Mouse (Mus musculus) cerebellum, adult 2 months (tissue): ENCODE data around the gene Ccdc124. TPM values are rescaled to one million over a fixed set of nuclear protein-coding genes. Genes with fewer than 3 reads are reported as not detected.

Source experiments
- DNase-seq, 2 experiments: peaks; one replicate each; pipeline ENCODE4 v3.0.0; 2021
- H3K27ac ChIP-seq: fragments of 200-500 bp; 2 replicates; pipeline ENCODE4 v1.5.1; 2012; ENCODE audit warnings: low read length, control low read depth, inconsistent platforms; ENCODE audit not compliant: insufficient read depth
- H3K27me3 ChIP-seq: fragments of 200-500 bp; 2 replicates; pipeline ENCODE4 v1.6.1; 2012; ENCODE audit warnings: inconsistent platforms, mild to moderate bottlenecking, low read length, moderate library complexity; ENCODE audit not compliant: control insufficient read depth, insufficient read depth
- H3K4me1 ChIP-seq: fragments of 200-500 bp; 2 replicates; pipeline ENCODE4 v1.6.1; 2011; ENCODE audit warnings: low read length; ENCODE audit not compliant: control insufficient read depth, insufficient read depth
- H3K4me3 ChIP-seq: fragments of 200-500 bp; replicated peaks from 2 replicates; pipeline ENCODE3; 2011; ENCODE audit warnings: mild to moderate bottlenecking, low read depth, low read length, control low read depth; ENCODE audit not compliant: insufficient read depth
- CTCF ChIP-seq: fragments of 200-500 bp; IDR thresholded peaks from 2 replicates; pipeline ENCODE4 v1.5.1; 2011; ENCODE audit warnings: low read depth, mild to moderate bottlenecking, control low read depth, low read length, moderate library complexity, borderline replicate concordance; ENCODE audit not compliant: insufficient read depth
- POLR2A ChIP-seq: fragments of 200-500 bp; IDR thresholded peaks from 2 replicates; pipeline ENCODE4 v1.6.1; 2011; ENCODE audit warnings: low read length, control low read depth, borderline replicate concordance; ENCODE audit not compliant: insufficient read depth
- WGBS: fragments of 180-500 bp; shearing (Covaris S2); methylation state at CpG from one replicate; pipeline ENCODE4 v1.1.7; 2018; 5-methylcytosine and 5-hydroxymethylcytosine counted together
- polyA plus RNA-seq: library from polyadenylated mRNA; depleted of rRNA; stranded (reverse); fragments of >200 nt; gene quantifications from 2 replicates; pipeline ENCODE4 v1.2.3, GENCODE M21; 2012

Ccdc124 gene
- polyA plus RNA-seq, 1 experiment = 145 TPM

- peaks cover 5% of the 10 kb centered on the region for H3K4me1 ChIP-seq
- H3K27ac ChIP-seq = no peak overlapping the region
- TF ChIP-seq POLR2A (no peak), CTCF (peak; percentile 92)
- WGBS = 36% methylated on average over 22 of the region's 22 CpGs
- no peaks in the 10 kb centered on the region for H3K27me3 ChIP-seq
- no peak overlapping the region for H3K4me3 ChIP-seq
- DNase-seq = peak; percentile 76 to 91
These were observed 32.3 kb downstream of the Ccdc124 start for GRCm38 (mm10) chr8:70841147-70842072.

- DNase-seq = peak in 1 of 2 experiments; percentile 28
- 55% methylated on average over 10 of the region's 10 CpGs for WGBS
- Histone ChIP-seq H3K4me1 (peaks cover 5% of the 10 kb centered on the region), H3K4me3 (no peak overlapping the region), H3K27ac (no peak overlapping the region), H3K27me3 (no peaks in the 10 kb centered on the region)
- TF ChIP-seq CTCF (no peak), POLR2A (no peak)
These were observed 33.1 kb downstream of the Ccdc124 start for GRCm38 (mm10) chr8:70840590-70840989.

- Histone ChIP-seq H3K27me3 (no peaks in the 10 kb centered on the region), H3K4me3 (peak within 1 kb of the TSS; percentile 55), H3K27ac (peak within 1 kb of the TSS; percentile 54), H3K4me1 (peaks cover 5% of the 10 kb centered on the region)
- peak; percentile 85 for TF ChIP-seq POLR2A
- TF ChIP-seq CTCF = no peak
- peak; percentile 96 to 99 for DNase-seq
- whole genome bisulfite sequencing = 3% methylated on average over 55 of the region's 55 CpGs
These were observed 34.1 kb downstream of the Ccdc124 start, which contains the start of gene Arrdc2 for GRCm38 (mm10) chr8:70839408-70840351. Arrdc2 (minus strand) TSS chr8:70839720.

GRCm38 (mm10) chr8:70838654-70839407, 34.9 kb downstream of the Ccdc124 start:
- no peak for TF ChIP-seq POLR2A
- Histone ChIP-seq H3K27me3 (no peaks in the 10 kb centered on the region), H3K4me1 (peaks cover 5% of the 10 kb centered on the region), H3K27ac (peak overlapping the region; percentile 54), H3K4me3 (peak overlapping the region; percentile 55)
- 3% methylated on average over 66 of the region's 66 CpGs for WGBS
- peak in 1 of 2 experiments; percentile 32 for DNase-seq

GRCm38 (mm10) chr8:70836666-70837065, 37.1 kb downstream of the Ccdc124 start:
- Histone ChIP-seq H3K4me1 (peaks cover 5% of the 10 kb centered on the region), H3K27ac (no peak overlapping the region), H3K27me3 (no peaks in the 10 kb centered on the region), H3K4me3 (no peak overlapping the region)
- TF ChIP-seq CTCF (no peak), POLR2A (no peak)
- WGBS = 61% methylated on average over 12 of the region's 12 CpGs
- DNase-seq = no peak

GRCm38 (mm10) chr8:70834071-70834470, 39.7 kb downstream of the Ccdc124 start:
- WGBS = 94% methylated on average over 3 of the region's 3 CpGs
- DNase-seq = no peak
- no peaks in the 10 kb centered on the region for H3K27me3 ChIP-seq
- H3K27ac ChIP-seq = peak overlapping the region; percentile 50; the same call in 1 of the 2 replicates
- H3K4me3 ChIP-seq = no peak overlapping the region
- TF ChIP-seq POLR2A = no peak
- no peak for TF ChIP-seq CTCF
- peaks cover 5% of the 10 kb centered on the region for H3K4me1 ChIP-seq

- TF ChIP-seq CTCF (no peak), POLR2A (no peak)
- Histone ChIP-seq H3K4me1 (peaks cover 1% of the 10 kb centered on the region), H3K27me3 (no peaks in the 10 kb centered on the region), H3K27ac (peak overlapping the region; percentile 50; the same call in 1 of the 2 replicates), H3K4me3 (no peak overlapping the region)
- WGBS = 14% methylated on average over 15 of the region's 15 CpGs
- peak; percentile 50 to 53 for DNase-seq
These were observed 40.2 kb downstream of the Ccdc124 start for GRCm38 (mm10) chr8:70833520-70833919.
